ENCODE assay signal across 8 mouse cellular contexts in genomic region chr11:32296203-32296602, GRCm38 (mm10). TPM values are rescaled to one million over a fixed set of nuclear protein-coding genes. Genes with fewer than 3 reads are reported as not detected.
DNase-seq lines count a peak whose midpoint lies in the region; ATAC-seq and TF ChIP-seq lines count a peak whose summit lies in the region.
"Not testable (repeated sequence)": the region's sequence is repeated elsewhere in the genome, so short reads cannot be mapped to it uniquely, and the experiment has no call there.

Gene Hba-a2, plus strand, starts transcription at chr11:32296489.

- intact Hi-C loops in gastrocnemius, postnatal 36 days (cut with DNase I), result not testable (repeated sequence)

- not testable (repeated sequence) for H3K36me3 ChIP-seq in embryonic facial prominence, embryonic 15.5 days; kidney, postnatal 0 days (ENCODE audit: insufficient read depth, low read length); limb, embryonic 12.5 days; stomach, embryonic 14.5 days (ENCODE audit: control insufficient read depth, insufficient read depth, low read length)

- not testable (repeated sequence) for TF ChIP-seq CTCF in kidney, postnatal 0 days (IDR thresholded peaks at IDR 0.05; ENCODE audit: low read depth)

- not testable (repeated sequence) for H3K4me1 ChIP-seq in embryonic facial prominence, embryonic 15.5 days; kidney, postnatal 0 days (replicated peaks; ENCODE audit: insufficient read depth, low read length); limb, embryonic 12.5 days (replicated peaks); stomach, embryonic 14.5 days (ENCODE audit: control insufficient read depth, insufficient read depth, low read length)

- not testable (repeated sequence) for DNase-seq in adrenal gland, adult 18-20 months (ENCODE audit: low spot score in 2 of 2); gastrocnemius, postnatal 36 days; heart, postnatal 4 days; kidney, postnatal 0 days (ENCODE audit: low spot score)

- ATAC-seq in embryonic facial prominence, embryonic 15.5 days (ENCODE audit: insufficient number of reproducible peaks, low FRiP score, low TSS enrichment, low read depth); kidney, postnatal 0 days (replicated peaks; ENCODE audit: low FRiP score, low read depth): not testable (repeated sequence)
- 0 out of 2 replicates have a peak, but pooled peaks have one; percentile 57 for ATAC-seq in limb, embryonic 12.5 days (ENCODE audit: insufficient number of reproducible peaks, insufficient read depth, low FRiP score, low TSS enrichment, low read depth)
- ATAC-seq in megakaryocyte progenitor cell, adult 5-6 weeks (replicated peaks; ENCODE audit: poor library complexity), result peak; percentile 77
- peak; percentile 50; the same call in 1 of the 2 replicates for ATAC-seq in stomach, embryonic 14.5 days (ENCODE audit: insufficient number of reproducible peaks, insufficient read depth, low FRiP score, low read depth)

- not testable (repeated sequence) for H3K4me3 ChIP-seq in embryonic facial prominence, embryonic 15.5 days (replicated peaks); kidney, postnatal 0 days (replicated peaks; ENCODE audit: low read depth, low read length); limb, embryonic 12.5 days (replicated peaks); stomach, embryonic 14.5 days (ENCODE audit: low read depth, low read length)

- not testable (repeated sequence) for H3K27me3 ChIP-seq in embryonic facial prominence, embryonic 15.5 days; kidney, postnatal 0 days (ENCODE audit: insufficient read depth, low read length); limb, embryonic 12.5 days; stomach, embryonic 14.5 days (ENCODE audit: control insufficient read depth, insufficient read depth, low read length)

- not testable (repeated sequence) for H3K9ac ChIP-seq in embryonic facial prominence, embryonic 15.5 days; kidney, postnatal 0 days (ENCODE audit: low read depth, low read length); limb, embryonic 12.5 days (replicated peaks); stomach, embryonic 14.5 days (replicated peaks; ENCODE audit: low read depth, low read length)

- H3K4me2 ChIP-seq in embryonic facial prominence, embryonic 15.5 days (replicated peaks); kidney, postnatal 0 days (ENCODE audit: low read length); limb, embryonic 12.5 days; stomach, embryonic 14.5 days (replicated peaks; ENCODE audit: low read depth, low read length): not testable (repeated sequence)

- H3K27ac ChIP-seq in embryonic facial prominence, embryonic 15.5 days (replicated peaks); kidney, postnatal 0 days; limb, embryonic 12.5 days; stomach, embryonic 14.5 days (ENCODE audit: low read length): not testable (repeated sequence)

- WGBS in embryonic facial prominence, embryonic 15.5 days, result no CpG with 5 or more reads among the region's 4 CpGs
- no CpG with 5 or more reads among the region's 4 CpGs for WGBS in kidney, postnatal 0 days
- no CpG with 5 or more reads among the region's 4 CpGs for WGBS in limb, embryonic 12.5 days
- WGBS in stomach, embryonic 14.5 days, result no CpG with 5 or more reads among the region's 4 CpGs

- H3K9me3 ChIP-seq in embryonic facial prominence, embryonic 15.5 days (replicated peaks); kidney, postnatal 0 days (replicated peaks; ENCODE audit: low read length); limb, embryonic 12.5 days; stomach, embryonic 14.5 days (ENCODE audit: control insufficient read depth, low read depth, low read length): not testable (repeated sequence)

RNA-seq across cellular contexts. Expression of gene Hba-a2, which starts in this region (rescaled TPM):
- 1,000 to 10,000 TPM; 1,371 to 4,495 TPM for total RNA-seq in adrenal gland, adult 18-20 months (2021)
- 11,613 and 14,789 TPM in 2 replicates for polyA plus RNA-seq in embryonic facial prominence, embryonic 15.5 days (2015; fragmentation: Nextera tagmentation; extraction: Ambion mirVana)
- total RNA-seq in gastrocnemius, postnatal 36 days (2021), result 100 to 1,000 TPM; 195 to 294 TPM
- over 10,000 TPM in 1 of 2 experiments, 1,000 to 10,000 TPM in 1; 3,595 to 11,404 TPM for total RNA-seq in heart, postnatal 4 days (2021)
- polyA plus RNA-seq in kidney, postnatal 0 days (2015; fragmentation: Nextera tagmentation; extraction: Ambion mirVana), result 2,400 and 2,472 TPM in 2 replicates
- 6,550 and 6,738 TPM in 2 replicates for polyA plus RNA-seq in limb, embryonic 12.5 days (2016; fragmentation: Nextera tagmentation; extraction: Ambion mirVana)
- 26.3 and 54.4 TPM in 2 replicates for total RNA-seq in megakaryocyte progenitor cell, adult 5-6 weeks (2015)
- 25.3 and 31.4 TPM in 2 replicates for total RNA-seq in megakaryocyte progenitor cell, adult 5-6 weeks (2017)
- polyA plus RNA-seq in stomach, embryonic 14.5 days (2014; fragmentation: Nextera tagmentation; extraction: Ambion mirVana), result 6,035 and 6,415 TPM in 2 replicates
